Mouse (Mus musculus) MEL (cell line): ENCODE measurements around the gene Anln. TPM values are rescaled to one million over a fixed set of nuclear protein-coding genes. Genes with fewer than 3 reads are reported as not detected.

ENCODE experiments used
- DNase-seq: peaks from one replicate; pipeline ENCODE4 v3.0.0; 2011; ENCODE audit warnings: low read depth, low spot score
- H3K27ac ChIP-seq: 2 replicates; pipeline ENCODE4 v1.5.1; 2012; ENCODE audit warnings: low read depth, mild to moderate bottlenecking, control low read depth, low read length, moderate library complexity; ENCODE audit not compliant: control insufficient read depth
- H3K27me3 ChIP-seq, 2 experiments: fragments of 150-350 bp in 1 of 2; sonication (generic) in 1 of 2; 2 replicates each; pipeline ENCODE4 v1.6.1; 2012; ENCODE audit warnings: low read length in 2 of 2, mild to moderate bottlenecking in 2 of 2, improper control_type of control experiment in 1 of 2, moderate library complexity in 1 of 2; ENCODE audit not compliant: insufficient read depth in 2 of 2, control insufficient read depth in 1 of 2
- H3K36me3 ChIP-seq, 2 experiments: 2 replicates each; pipeline ENCODE4 v1.6.1; 2012 to 2014; ENCODE audit warnings: low read length in 2 of 2, improper control_type of control experiment in 1 of 2, inconsistent platforms in 1 of 2, mild to moderate bottlenecking in 1 of 2; ENCODE audit not compliant: insufficient read depth in 2 of 2, control insufficient read depth in 1 of 2
- H3K4me1 ChIP-seq, 2 experiments: fragments of 150-350 bp in 1 of 2; sonication (generic) in 1 of 2; 2 replicates each; pipeline ENCODE4 v1.6.1; 2012; ENCODE audit warnings: low read length in 2 of 2, improper control_type of control experiment in 1 of 2, mild to moderate bottlenecking in 1 of 2; ENCODE audit not compliant: insufficient read depth in 2 of 2, control insufficient read depth in 1 of 2
- H3K4me3 ChIP-seq, 2 experiments: fragments of 150-350 bp in 1 of 2; sonication (generic) in 1 of 2; 2 replicates each; pipeline ENCODE4 v1.5.1; 2012; ENCODE audit warnings: low read depth in 2 of 2, low read length in 2 of 2, mild to moderate bottlenecking in 2 of 2, moderate library complexity in 2 of 2, control low read depth in 1 of 2, improper control_type of control experiment in 1 of 2; ENCODE audit not compliant: control insufficient read depth in 1 of 2, insufficient read depth in 1 of 2
- H3K79me2 ChIP-seq: 2 replicates; pipeline ENCODE4 v1.6.1; 2012; ENCODE audit warnings: mild to moderate bottlenecking, low read length, moderate library complexity; ENCODE audit not compliant: control insufficient read depth, poor library complexity, insufficient read depth
- H3K9ac ChIP-seq: 2 replicates; pipeline ENCODE4 v1.6.1; 2012; ENCODE audit warnings: low read depth, mild to moderate bottlenecking, control low read depth, low read length, moderate library complexity; ENCODE audit not compliant: control insufficient read depth, poor library complexity, severe bottlenecking
- H3K9me3 ChIP-seq: fragments of 150-350 bp; sonication (generic); replicated peaks from 2 replicates; pipeline ENCODE4 v1.6.1; 2012; ENCODE audit warnings: mild to moderate bottlenecking, low read length, improper control_type of control experiment, moderate library complexity; ENCODE audit not compliant: insufficient read depth
- BHLHE40 ChIP-seq: IDR thresholded peaks from 2 replicates; pipeline ENCODE4 v1.6.1; 2012; ENCODE audit warnings: low read depth, mild to moderate bottlenecking, inconsistent platforms, low read length, improper control_type of control experiment, borderline replicate concordance
- CHD1 ChIP-seq: IDR thresholded peaks from 2 replicates; pipeline ENCODE4 v1.6.1; 2012; ENCODE audit warnings: low read depth, mild to moderate bottlenecking, inconsistent platforms, low read length, improper control_type of control experiment
- CHD2 ChIP-seq: IDR thresholded peaks from 2 replicates; pipeline ENCODE4 v1.6.1; 2011; ENCODE audit warnings: low read length, improper control_type of control experiment
- CTCF ChIP-seq, 3 experiments: IDR thresholded peaks in 2 of 3; conservative IDR thresholded peaks in 1 of 3; 2 replicates each; pipeline ENCODE4 v1.5.1; 2011 to 2012; ENCODE audit warnings: low read length in 3 of 3, low read depth in 2 of 3, mild to moderate bottlenecking in 2 of 3, improper control_type of control experiment in 1 of 3, inconsistent platforms in 1 of 3, mixed read lengths in 1 of 3, moderate library complexity in 1 of 3; ENCODE audit not compliant: control insufficient read depth in 1 of 3, insufficient read depth in 1 of 3, poor library complexity in 1 of 3, severe bottlenecking in 1 of 3
- ELF1 ChIP-seq: IDR thresholded peaks from 2 replicates; pipeline ENCODE4 v1.6.1; 2014; ENCODE audit warnings: low read depth, mild to moderate bottlenecking, inconsistent platforms, low read length, improper control_type of control experiment, moderate library complexity
- EP300 ChIP-seq, 2 experiments: IDR thresholded peaks; 2 replicates each; pipeline ENCODE4 v1.6.1; 2011; ENCODE audit warnings: improper control_type of control experiment in 2 of 2, low read length in 2 of 2, low read depth in 1 of 2, mild to moderate bottlenecking in 1 of 2
- ETS1 ChIP-seq: IDR thresholded peaks from 2 replicates; pipeline ENCODE4 v1.6.1; 2012; ENCODE audit warnings: low read depth, mild to moderate bottlenecking, inconsistent platforms, low read length, improper control_type of control experiment, moderate library complexity
- GABPA ChIP-seq: IDR thresholded peaks from 2 replicates; pipeline ENCODE4 v1.6.1; 2012; ENCODE audit warnings: low read depth, mild to moderate bottlenecking, inconsistent platforms, low read length, improper control_type of control experiment, moderate library complexity
- GATA1 ChIP-seq: IDR thresholded peaks from 2 replicates; pipeline ENCODE4 v1.6.1; 2011; ENCODE audit warnings: low read depth, low read length, improper control_type of control experiment
- HCFC1 ChIP-seq: IDR thresholded peaks from 2 replicates; pipeline ENCODE4 v1.6.1; 2012; ENCODE audit warnings: low read depth, mild to moderate bottlenecking, inconsistent platforms, low read length, improper control_type of control experiment, moderate library complexity
- JUND ChIP-seq: IDR thresholded peaks from 2 replicates; pipeline ENCODE4 v1.6.1; 2011; ENCODE audit warnings: low read depth, mild to moderate bottlenecking, improper control_type of control experiment, low read length
- KAT2A ChIP-seq: conservative IDR thresholded peaks from 2 replicates; pipeline ENCODE4 v1.6.1; 2012; ENCODE audit warnings: low read depth, low read length, improper control_type of control experiment, inconsistent platforms
- MAFK ChIP-seq: IDR thresholded peaks from 2 replicates; pipeline ENCODE4 v1.6.1; 2011; ENCODE audit warnings: low read depth, mild to moderate bottlenecking, low read length, improper control_type of control experiment, borderline replicate concordance
- MAX ChIP-seq: IDR thresholded peaks from 2 replicates; pipeline ENCODE4 v1.6.1; 2011; ENCODE audit warnings: low read length, improper control_type of control experiment
- MAZ ChIP-seq: IDR thresholded peaks from 2 replicates; pipeline ENCODE4 v1.6.1; 2012; ENCODE audit warnings: low read depth, mild to moderate bottlenecking, inconsistent platforms, low read length, improper control_type of control experiment
- MEF2A ChIP-seq: IDR thresholded peaks from 2 replicates; pipeline ENCODE4 v1.6.1; 2014; ENCODE audit warnings: low read depth, mild to moderate bottlenecking, inconsistent platforms, low read length, improper control_type of control experiment; ENCODE audit not compliant: poor library complexity, insufficient replicate concordance, severe bottlenecking; ENCODE audit errors: extremely low read depth
- MXI1 ChIP-seq: IDR thresholded peaks from 2 replicates; pipeline ENCODE4 v1.6.1; 2011; ENCODE audit warnings: mild to moderate bottlenecking, low read depth, low read length, improper control_type of control experiment
- MYB ChIP-seq: IDR thresholded peaks from 2 replicates; pipeline ENCODE4 v1.6.1; 2011; ENCODE audit warnings: mild to moderate bottlenecking, low read depth, low read length, improper control_type of control experiment
- MYC ChIP-seq: IDR thresholded peaks from 2 replicates; pipeline ENCODE4 v1.6.1; 2011; ENCODE audit warnings: low read depth, mild to moderate bottlenecking, low read length, improper control_type of control experiment, moderate library complexity
- NELFE ChIP-seq: IDR thresholded peaks from 2 replicates; pipeline ENCODE4 v1.6.1; 2011; ENCODE audit warnings: low read depth, low read length, improper control_type of control experiment
- NRF1 ChIP-seq: IDR thresholded peaks from 2 replicates; pipeline ENCODE4 v1.6.1; 2014; ENCODE audit warnings: low read depth, mild to moderate bottlenecking, inconsistent platforms, low read length, improper control_type of control experiment, moderate library complexity; ENCODE audit not compliant: poor library complexity, insufficient read depth, severe bottlenecking
- POLR2A ChIP-seq, 2 experiments: IDR thresholded peaks; 2 replicates each; pipeline ENCODE4 v1.6.1; 2011 to 2012; ENCODE audit warnings: low read length in 2 of 2, mild to moderate bottlenecking in 2 of 2, control low read depth in 1 of 2, improper control_type of control experiment in 1 of 2, low read depth in 1 of 2, moderate library complexity in 1 of 2; ENCODE audit not compliant: control insufficient read depth in 1 of 2, insufficient read depth in 1 of 2, poor library complexity in 1 of 2
- POLR2AphosphoS2 ChIP-seq: IDR thresholded peaks from 2 replicates; pipeline ENCODE4 v1.6.1; 2011; ENCODE audit warnings: low read length, improper control_type of control experiment
- POLR2AphosphoS5 ChIP-seq: IDR thresholded peaks from 2 replicates; pipeline ENCODE4 v1.6.1; 2012; ENCODE audit warnings: low read depth, borderline replicate concordance, mild to moderate bottlenecking, inconsistent platforms, low read length, moderate library complexity, mixed read lengths
- RAD21 ChIP-seq: IDR thresholded peaks from 2 replicates; pipeline ENCODE4 v1.6.1; 2011; ENCODE audit warnings: mild to moderate bottlenecking, low read depth, low read length, improper control_type of control experiment
- RCOR1 ChIP-seq: IDR thresholded peaks from 2 replicates; pipeline ENCODE4 v1.6.1; 2012; ENCODE audit warnings: low read depth, mild to moderate bottlenecking, inconsistent platforms, low read length, improper control_type of control experiment
- SMC3 ChIP-seq: IDR thresholded peaks from 2 replicates; pipeline ENCODE4 v1.6.1; 2011; ENCODE audit warnings: low read depth, low read length, improper control_type of control experiment
- TAL1 ChIP-seq: IDR thresholded peaks from 2 replicates; pipeline ENCODE4 v1.6.1; 2012; ENCODE audit warnings: mild to moderate bottlenecking, inconsistent platforms, low read length, moderate library complexity, mixed read lengths
- TBP ChIP-seq: IDR thresholded peaks from 2 replicates; pipeline ENCODE4 v1.8.0; 2011; ENCODE audit warnings: low read depth, low read length, improper control_type of control experiment
- TCF12 ChIP-seq: IDR thresholded peaks from 2 replicates; pipeline ENCODE4 v1.6.1; 2014; ENCODE audit warnings: low read depth, mild to moderate bottlenecking, inconsistent platforms, low read length, improper control_type of control experiment, moderate library complexity
- USF2 ChIP-seq, 2 experiments: IDR thresholded peaks; 2 replicates each; pipeline ENCODE4 v1.6.1; 2011 to 2012; ENCODE audit warnings: improper control_type of control experiment in 2 of 2, low read length in 2 of 2, borderline replicate concordance in 1 of 2, inconsistent platforms in 1 of 2, low read depth in 1 of 2, mild to moderate bottlenecking in 1 of 2; ENCODE audit not compliant: insufficient read depth in 1 of 2
- ZC3H11A ChIP-seq: IDR thresholded peaks from 2 replicates; pipeline ENCODE4 v1.6.1; 2012; ENCODE audit warnings: low read depth, mild to moderate bottlenecking, inconsistent platforms, low read length, improper control_type of control experiment
- ZKSCAN1 ChIP-seq: IDR thresholded peaks from 2 replicates; pipeline ENCODE4 v1.6.1; 2012; ENCODE audit warnings: low read depth, mild to moderate bottlenecking, inconsistent platforms, low read length, improper control_type of control experiment, moderate library complexity
- ZMIZ1 ChIP-seq: IDR thresholded peaks from 2 replicates; pipeline ENCODE4 v1.6.1; 2012; ENCODE audit warnings: low read depth, mild to moderate bottlenecking, inconsistent platforms, low read length, improper control_type of control experiment, moderate library complexity
- ZNF384 ChIP-seq: IDR thresholded peaks from 2 replicates; pipeline ENCODE4 v1.6.1; 2012; ENCODE audit warnings: low read depth, mild to moderate bottlenecking, inconsistent platforms, low read length, improper control_type of control experiment
- polyA plus RNA-seq, 2 experiments: library from polyadenylated mRNA; stranded (reverse) in 1 of 2; unstranded in 1 of 2; fragments of >175 nt in 1 of 2; fragments of >200 nt in 1 of 2; gene quantifications; 2 replicates each; pipeline versions ENCODE4 v1.2.1 to v1.2.4; 2012; ENCODE audit warnings: low replicate concordance in 2 of 2, low read depth in 1 of 2; ENCODE audit not compliant: insufficient read length in 2 of 2, insufficient read depth in 1 of 2, missing spikeins in 1 of 2
- total RNA-seq: library from RNA; depleted of rRNA; stranded (reverse); fragments of 300-350 nt; gene quantifications from 2 replicates; pipeline ENCODE4 v1.2.3, GENCODE M21; 2012

Gene Anln
- total and polyA plus RNA-seq, 3 experiments, result 93.3 to 114 (median 93.3) TPM

- H3K9me3 ChIP-seq, result no peaks in the 10 kb centered on the region
- peaks cover 0 to 30% of the 10 kb centered on the region in 2 experiments; a peak in 2 of 4 replicates for H3K36me3 ChIP-seq
- H3K4me1 ChIP-seq, result peaks cover 26 to 27% of the 10 kb centered on the region in 2 experiments
- H3K4me3 ChIP-seq, result peak overlapping the region; percentile 38 to 45
- peak overlapping the region; percentile 42 for H3K9ac ChIP-seq
- peak overlapping the region; percentile 80 for H3K27ac ChIP-seq
- no peaks in the 10 kb centered on the region for H3K79me2 ChIP-seq
- no peaks in the 10 kb centered on the region for H3K27me3 ChIP-seq
- DNase-seq, result peak; percentile 99
- TF ChIP-seq MAX (peak; percentile 81), USF2 (IDR thresholded peaks at IDR 0.05; ENCODE audit: borderline replicate concordance in 1 of 2, insufficient read depth in 1 of 2, low read depth in 1 of 2, low read length in 2 of 2) (no peak; a peak in 1 of 4 replicates), EP300 (IDR thresholded peaks at IDR 0.05; ENCODE audit: low read depth in 1 of 2, low read length in 2 of 2) (peak; percentile 98 to 100), TAL1 (peak; percentile 68), MYC (peak; percentile 97), NRF1 (no peak), BHLHE40 (peak; percentile 89), ZKSCAN1 (peak; percentile 35), GABPA (0 out of 2 replicates have a peak, but pooled peaks have one; percentile 61), TBP (peak; percentile 61), MAFK (peak; percentile 96), MYB (peak; percentile 96), CTCF (IDR thresholded peaks at IDR 0.05 in 2 of 3, conservative IDR thresholded peaks at IDR 0.05 in 1 of 3; ENCODE audit: control insufficient read depth in 1 of 3, insufficient read depth in 1 of 3, low read depth in 2 of 3, low read length in 3 of 3, poor library complexity in 1 of 3, severe bottlenecking in 1 of 3) (peak in 2 of 3 experiments; percentile 36 to 44; a peak in 3 of 6 replicates), MEF2A (peak; percentile 89; the same call in 1 of the 2 replicates), ZC3H11A (no peak; the same call in 1 of the 2 replicates), CHD1 (peak; percentile 96; the same call in 1 of the 2 replicates), JUND (peak; percentile 82), GATA1 (peak; percentile 99), POLR2AphosphoS2 (peak; percentile 97; the same call in 1 of the 2 replicates), HCFC1 (peak; percentile 71), POLR2AphosphoS5 (peak; percentile 66; the same call in 1 of the 2 replicates), TCF12 (peak; percentile 99), NELFE (peak; percentile 29; the same call in 1 of the 2 replicates), ZMIZ1 (peak; percentile 75; the same call in 1 of the 2 replicates), SMC3 (0 out of 2 replicates have a peak, but pooled peaks have one; percentile 20), ETS1 (peak; percentile 100), ELF1 (peak; percentile 62; the same call in 1 of the 2 replicates), MAZ (peak; percentile 88), CHD2 (peak; percentile 12; the same call in 1 of the 2 replicates), ZNF384 (peak; percentile 63; the same call in 1 of the 2 replicates), POLR2A (IDR thresholded peaks at IDR 0.05; ENCODE audit: control insufficient read depth in 1 of 2, insufficient read depth in 1 of 2, low read depth in 1 of 2, low read length in 2 of 2, poor library complexity in 1 of 2) (peak in 1 of 2 experiments; percentile 42; a peak in 1 of 4 replicates), MXI1 (peak; percentile 97), RAD21 (no peak; the same call in 1 of the 2 replicates), RCOR1 (peak; percentile 100), KAT2A (peak; percentile 42)
Observed at GRCm38 (mm10) chr9:22429533-22430241, 40.7 kb upstream of the Anln start.
